Mouse (Mus musculus): ENCODE data around the gene Prss22.

DNA sequence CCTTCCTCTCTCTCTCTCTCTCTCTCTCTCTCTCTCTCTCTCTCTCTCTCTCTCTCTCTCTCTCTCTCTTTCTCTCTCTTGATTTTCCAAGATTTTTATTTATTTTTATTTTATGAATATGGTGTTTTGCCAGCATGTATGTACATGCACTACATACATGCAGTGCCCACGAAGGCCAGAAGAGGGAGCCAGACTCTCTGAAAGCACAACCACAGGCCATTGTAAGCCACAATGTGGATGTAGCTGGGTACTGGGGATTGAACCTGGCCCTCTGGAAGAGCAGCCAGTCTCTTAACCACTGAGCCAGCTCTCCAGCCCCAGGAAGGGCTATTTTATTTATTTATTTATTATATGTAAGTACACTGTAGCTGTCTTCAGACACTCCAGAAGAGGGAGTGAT, 28.7 kb downstream of the Prss22 start:
- TF ChIP-seq CTCF (IDR thresholded peaks at IDR 0.05; ENCODE audit: control insufficient read depth, insufficient read depth, insufficient replicate concordance, low read depth, low read length): peak; percentile 81; the same call in 1 of the 2 replicates
- no peak for TF ChIP-seq POLR2A (IDR thresholded peaks at IDR 0.05; ENCODE audit: control insufficient read depth, low read depth, low read length)
